Mouse (Mus musculus): ENCODE measurements around the gene Arhgef15. TPM values are rescaled to one million over a fixed set of nuclear protein-coding genes. Genes with fewer than 3 reads are reported as not detected.

Gene Arhgef15
- polyA plus RNA-seq, 1 experiment from 2014 or later = 23.9 TPM

- no peak for DNase-seq
- H3K4me2 ChIP-seq = no peak overlapping the region
Measured at GRCm38 (mm10) chr11:68924749-68925148, 32.5 kb downstream of the Arhgef15 start.

DNA sequence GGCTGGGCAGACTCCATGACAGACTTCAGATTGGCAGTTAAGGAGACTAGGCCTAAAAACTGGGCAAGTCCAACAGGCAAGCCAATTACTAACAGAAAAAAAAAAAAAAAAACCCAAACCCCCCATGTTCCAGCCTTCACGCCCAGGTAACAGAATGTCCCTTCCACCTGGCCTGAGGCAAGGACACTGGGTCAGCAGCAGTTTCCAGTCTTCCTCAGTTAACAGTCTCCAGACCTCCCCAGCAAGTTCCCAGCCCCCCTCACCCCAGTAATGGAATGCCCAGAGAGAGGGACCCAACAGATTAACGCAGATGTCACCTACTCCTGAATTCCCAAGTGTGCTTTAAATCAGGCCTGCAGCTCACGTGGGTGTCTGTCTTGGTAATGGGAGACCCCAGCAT lies 34.1 kb downstream of the Arhgef15 start:
- Histone ChIP-seq H3K36me3 (ENCODE audit: insufficient read depth) (no peaks in the 10 kb centered on the region), H3K27me3 (ENCODE audit: insufficient read depth, low read length) (no peaks in the 10 kb centered on the region), H3K4me1 (ENCODE audit: insufficient read depth) (no peaks in the 10 kb centered on the region), H3K9me3 (ENCODE audit: low read depth, low read length) (no peaks in the 10 kb centered on the region), H3K27ac (ENCODE audit: low read depth) (no peak overlapping the region), H3K4me3 (ENCODE audit: low read depth, low read length) (no peak overlapping the region), H3K9ac (no peak overlapping the region), H3K4me2 (no peak overlapping the region)
- 60% methylated on average over 3 of the region's 3 CpGs for WGBS
- DNase-seq = no peak
- no peak for TF ChIP-seq CTCF (IDR thresholded peaks at IDR 0.05; ENCODE audit: low read depth)
- no peak for ATAC-seq (ENCODE audit: insufficient read depth)

More at GRCm38 (mm10) chr11:68924749-68925148, 32.5 kb downstream of the Arhgef15 start:
- Histone ChIP-seq H3K27ac (ENCODE audit: low read depth) (no peak overlapping the region), H3K36me3 (ENCODE audit: insufficient read depth) (no peaks in the 10 kb centered on the region), H3K4me1 (ENCODE audit: insufficient read depth) (no peaks in the 10 kb centered on the region), H3K4me3 (ENCODE audit: low read depth, low read length) (no peak overlapping the region), H3K27me3 (ENCODE audit: insufficient read depth, low read length) (no peaks in the 10 kb centered on the region), H3K9me3 (ENCODE audit: low read depth, low read length) (no peaks in the 10 kb centered on the region), H3K9ac (no peak overlapping the region)
- WGBS = 70% methylated on average over 2 of the region's 2 CpGs
- no peak for ATAC-seq (ENCODE audit: insufficient read depth)
- TF ChIP-seq CTCF (IDR thresholded peaks at IDR 0.05; ENCODE audit: low read depth) = no peak

DNA sequence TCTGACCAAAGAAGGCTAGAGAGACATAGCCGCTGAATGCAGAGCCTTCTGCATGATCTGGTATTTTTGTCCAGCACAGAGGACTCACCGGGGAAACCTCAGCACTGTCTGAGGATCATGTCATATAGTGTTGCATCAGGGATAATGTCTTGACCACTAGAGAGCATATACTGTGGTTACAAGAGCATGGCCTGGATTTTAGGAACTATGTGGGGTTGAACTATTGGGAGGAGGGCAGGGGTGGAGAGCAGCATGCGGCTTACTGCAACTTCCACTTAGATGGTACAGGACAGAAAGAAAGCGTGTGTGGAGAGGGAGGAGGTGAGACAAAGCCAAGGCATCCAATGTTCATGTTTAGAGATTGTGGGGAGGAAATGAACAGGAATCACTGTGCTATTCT lies 42.7 kb downstream of the Arhgef15 start:
- no peaks in the 10 kb centered on the region for H3K9me3 ChIP-seq (ENCODE audit: low read depth, low read length)
- no peaks in the 10 kb centered on the region for H3K36me3 ChIP-seq (ENCODE audit: insufficient read depth)
- no peak overlapping the region for H3K27ac ChIP-seq (ENCODE audit: low read depth)
- 87% methylated on average over 4 of the region's 4 CpGs for WGBS
- no peak overlapping the region for H3K4me3 ChIP-seq (ENCODE audit: low read depth, low read length)
- ATAC-seq (ENCODE audit: insufficient read depth) (no peak), DNase-seq (no peak)
- H3K4me2 ChIP-seq = no peak overlapping the region
- no peaks in the 10 kb centered on the region for H3K27me3 ChIP-seq (ENCODE audit: insufficient read depth, low read length)
- H3K4me1 ChIP-seq (ENCODE audit: insufficient read depth) = no peaks in the 10 kb centered on the region
- no peak overlapping the region for H3K9ac ChIP-seq
- TF ChIP-seq CTCF (IDR thresholded peaks at IDR 0.05; ENCODE audit: low read depth) = no peak

- Histone ChIP-seq H3K4me2 (peak overlapping the region; percentile 18; the same call in 1 of the 2 replicates), H3K27me3 (ENCODE audit: insufficient read depth, low read length) (no peaks in the 10 kb centered on the region), H3K9me3 (ENCODE audit: low read depth, low read length) (no peaks in the 10 kb centered on the region), H3K4me1 (ENCODE audit: insufficient read depth) (no peaks in the 10 kb centered on the region), H3K36me3 (ENCODE audit: insufficient read depth) (0 out of 2 replicates have a peak, but pooled peaks cover 5% of the 10 kb centered on the region), H3K9ac (no peak overlapping the region), H3K27ac (ENCODE audit: low read depth) (peak overlapping the region; percentile 67), H3K4me3 (ENCODE audit: low read depth, low read length) (no peak overlapping the region)
- TF ChIP-seq CTCF (IDR thresholded peaks at IDR 0.05; ENCODE audit: low read depth) = no peak
- 37% methylated on average over 14 of the region's 14 CpGs for WGBS
- peak; percentile 68 for DNase-seq
- ATAC-seq (ENCODE audit: insufficient read depth) = no peak
Measured at GRCm38 (mm10) chr11:68911531-68912177, 45.6 kb downstream of the Arhgef15 start.

DNA sequence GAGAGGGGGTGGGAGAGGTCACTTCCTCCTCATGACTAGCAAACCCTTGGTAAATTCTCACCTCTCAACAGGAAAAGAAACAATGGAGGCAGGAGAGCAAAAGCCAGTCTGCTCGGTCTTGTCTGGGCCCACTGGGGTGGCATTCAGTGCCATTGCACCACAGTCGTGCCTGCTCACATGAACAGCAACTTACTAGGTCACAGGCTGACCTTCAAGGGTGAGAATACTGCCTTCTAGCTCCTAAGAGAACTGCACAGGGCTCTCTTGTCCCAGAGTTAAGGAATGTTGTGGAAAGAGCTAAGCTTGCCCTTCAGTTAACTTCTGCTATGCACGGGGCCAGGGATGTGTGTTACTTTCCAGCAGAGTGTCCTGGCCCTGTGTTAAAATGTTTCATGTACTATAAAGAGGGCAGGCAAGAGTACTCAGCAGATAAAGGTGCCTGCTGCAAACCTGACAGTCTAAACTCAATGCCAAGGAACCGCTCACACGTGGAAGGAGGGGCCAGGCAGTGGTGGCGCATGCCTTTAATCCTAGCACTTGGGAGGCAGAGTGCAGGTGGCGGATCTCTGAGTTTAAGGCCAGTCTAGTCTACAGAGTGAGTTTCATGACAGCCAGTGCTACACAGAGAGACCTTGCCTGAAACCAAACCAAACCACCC lies 48.3 kb downstream of the Arhgef15 start:
- no peaks in the 10 kb centered on the region for H3K9me3 ChIP-seq (ENCODE audit: low read depth, low read length)
- H3K4me3 ChIP-seq (ENCODE audit: low read depth, low read length) = no peak overlapping the region
- ATAC-seq (ENCODE audit: insufficient read depth) = no peak
- H3K4me1 ChIP-seq (ENCODE audit: insufficient read depth) = no peaks in the 10 kb centered on the region
- no peak overlapping the region for H3K27ac ChIP-seq (ENCODE audit: low read depth)
- WGBS = 41% methylated on average over 7 of the region's 7 CpGs
- H3K36me3 ChIP-seq (ENCODE audit: insufficient read depth) = peaks cover 31% of the 10 kb centered on the region
- TF ChIP-seq CTCF (IDR thresholded peaks at IDR 0.05; ENCODE audit: low read depth) = no peak
- no peak for DNase-seq
- no peaks in the 10 kb centered on the region for H3K27me3 ChIP-seq (ENCODE audit: insufficient read depth, low read length)
- H3K9ac ChIP-seq = no peak overlapping the region
- no peak overlapping the region for H3K4me2 ChIP-seq

DNA sequence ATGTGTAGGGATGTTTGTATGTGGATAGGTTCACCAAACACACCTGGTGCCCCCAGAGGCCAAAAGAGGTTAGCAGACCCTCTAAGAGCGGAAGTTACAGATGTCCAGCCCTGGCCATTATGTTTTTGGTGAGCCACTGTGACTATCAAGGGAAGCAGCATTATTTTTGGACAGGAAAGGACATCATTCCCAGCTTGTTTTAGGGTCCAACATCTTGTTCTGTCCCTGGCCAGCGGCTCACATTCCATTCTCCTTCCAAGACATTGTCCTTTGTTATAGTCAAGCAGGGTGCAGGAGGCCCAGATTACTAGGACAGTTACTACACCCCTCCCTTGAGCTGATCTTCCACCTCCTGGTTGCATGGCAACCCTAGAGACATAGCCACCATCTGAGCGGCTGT lies 50.0 kb downstream of the Arhgef15 start:
- no peak for ATAC-seq (ENCODE audit: insufficient read depth)
- Histone ChIP-seq H3K4me1 (ENCODE audit: insufficient read depth) (no peaks in the 10 kb centered on the region), H3K27me3 (ENCODE audit: insufficient read depth, low read length) (no peaks in the 10 kb centered on the region), H3K27ac (ENCODE audit: low read depth) (no peak overlapping the region; the same call in 1 of the 2 replicates), H3K36me3 (ENCODE audit: insufficient read depth) (peaks cover 47% of the 10 kb centered on the region), H3K4me2 (no peak overlapping the region), H3K9me3 (ENCODE audit: low read depth, low read length) (no peaks in the 10 kb centered on the region), H3K4me3 (ENCODE audit: low read depth, low read length) (no peak overlapping the region), H3K9ac (no peak overlapping the region)
- 67% methylated on average over 3 of the region's 3 CpGs for WGBS
- no peak for DNase-seq
- TF ChIP-seq CTCF (IDR thresholded peaks at IDR 0.05; ENCODE audit: low read depth) = no peak

GRCm38 (mm10) chr11:68906461-68906790 lies 50.9 kb downstream of the Arhgef15 start:
- H3K27me3 ChIP-seq (ENCODE audit: insufficient read depth, low read length) = no peaks in the 10 kb centered on the region
- no peak for TF ChIP-seq CTCF (IDR thresholded peaks at IDR 0.05; ENCODE audit: low read depth)
- H3K4me2 ChIP-seq = no peak overlapping the region
- no peak overlapping the region; the same call in 1 of the 2 replicates for H3K27ac ChIP-seq (ENCODE audit: low read depth)
- H3K9me3 ChIP-seq (ENCODE audit: low read depth, low read length) = no peaks in the 10 kb centered on the region
- 55% methylated on average over 4 of the region's 4 CpGs for WGBS
- DNase-seq (peak; percentile 83), ATAC-seq (ENCODE audit: insufficient read depth) (peak; percentile 64)
- H3K4me1 ChIP-seq (ENCODE audit: insufficient read depth) = no peaks in the 10 kb centered on the region
- H3K4me3 ChIP-seq (ENCODE audit: low read depth, low read length) = no peak overlapping the region
- H3K9ac ChIP-seq = no peak overlapping the region
- peaks cover 47% of the 10 kb centered on the region for H3K36me3 ChIP-seq (ENCODE audit: insufficient read depth)
